Mouse (Mus musculus): ENCODE measurements around the gene Zfp281. TPM values are rescaled to one million over a fixed set of nuclear protein-coding genes. Genes with fewer than 3 reads are reported as not detected.

The Zfp281 gene
- polyA plus RNA-seq (2012; ENCODE audit: low replicate concordance), result 11.3 and 23.9 TPM in 2 replicates

GRCm38 (mm10) chr1:136624146-136625018, at the start of gene Zfp281:
TSS of gene Zfp281 (plus strand) at chr1:136624901.

Other genes starting within 250 kb of the Zfp281 start
- gene Ddx59, start 209.6 kb upstream of the Zfp281 start, polyA plus RNA-seq (2012; ENCODE audit: low replicate concordance), result 1.1 and 2.2 TPM in 2 replicates
- 0.17 and 0.42 TPM in 2 replicates for gene Kif14, start 158.6 kb upstream of the Zfp281 start, polyA plus RNA-seq (2012; ENCODE audit: low replicate concordance)